Mouse (Mus musculus) hindbrain, embryonic 10.5 days (tissue): Measurements from ENCODE around the gene Sdc1. TPM values are rescaled to one million over a fixed set of nuclear protein-coding genes. Genes with fewer than 3 reads are reported as not detected.

Experiments used
- DNase-seq: peaks from one replicate; pipeline ENCODE4 v3.0.0-alpha.2; 2017; ENCODE audit warnings: low spot score
- H3K27ac ChIP-seq: fragments of 300-500 bp; sonication (generic); 2 replicates; pipeline ENCODE4 v1.5.1; 2016; ENCODE audit warnings: mild to moderate bottlenecking, moderate library complexity
- H3K27me3 ChIP-seq: fragments of 300-500 bp; sonication (generic); 2 replicates; pipeline ENCODE4 v1.6.1; 2016; ENCODE audit warnings: mild to moderate bottlenecking; ENCODE audit not compliant: poor library complexity, insufficient read depth, severe bottlenecking
- H3K36me3 ChIP-seq: fragments of 300-500 bp; sonication (generic); 2 replicates; pipeline ENCODE4 v1.6.1; 2016; ENCODE audit warnings: mild to moderate bottlenecking, moderate library complexity
- H3K4me1 ChIP-seq: fragments of 300-500 bp; sonication (generic); replicated peaks from 2 replicates; pipeline ENCODE4 v1.6.1; 2016; ENCODE audit warnings: mild to moderate bottlenecking
- H3K4me3 ChIP-seq: fragments of 300-500 bp; sonication (generic); 2 replicates; pipeline ENCODE4 v1.5.1; 2016; ENCODE audit warnings: mild to moderate bottlenecking, moderate library complexity
- H3K9me3 ChIP-seq: fragments of 300-500 bp; sonication (generic); 2 replicates; pipeline ENCODE4 v1.6.1; 2016; ENCODE audit warnings: mild to moderate bottlenecking, moderate library complexity
- WGBS: fragments of 180-500 bp; shearing (Covaris S2); methylation state at CpG from one replicate; pipeline ENCODE4 v1.1.7; 2016; 5-methylcytosine and 5-hydroxymethylcytosine counted together
- polyA plus RNA-seq: library from polyadenylated mRNA; unstranded; fragments of >200 nt; fragmentation: Nextera tagmentation; extraction: Ambion mirVana; gene quantifications from 2 replicates; pipeline ENCODE4 v1.2.1, GENCODE M21; 2016

The Sdc1 gene
- polyA plus RNA-seq, 1 experiment from 2014 or later: 92.2 TPM

DNA sequence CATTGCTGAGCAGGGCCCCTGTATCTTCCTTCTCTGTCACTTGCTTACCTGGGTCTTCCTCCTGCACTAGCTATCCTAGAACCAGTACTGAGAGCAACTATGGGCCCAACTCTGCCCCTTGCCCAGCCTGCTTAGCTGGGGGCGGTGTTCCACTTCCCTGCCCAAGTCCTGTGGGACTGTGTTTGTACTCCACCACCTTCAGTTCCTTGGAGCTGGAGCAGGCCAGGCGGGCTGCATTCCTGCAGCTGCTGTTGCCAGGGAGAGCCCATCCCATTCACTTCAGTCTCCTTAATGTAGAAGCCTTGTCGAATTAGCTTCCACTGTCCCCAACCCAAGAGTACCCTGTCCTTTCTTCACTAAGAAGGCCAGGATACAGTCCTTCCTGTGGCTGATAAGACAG, 17.3 kb downstream of the Sdc1 start:
- H3K4me3 ChIP-seq: no peak overlapping the region
- H3K4me1 ChIP-seq: peaks cover 43% of the 10 kb centered on the region
- peaks cover 63% of the 10 kb centered on the region for H3K36me3 ChIP-seq
- DNase-seq: peak; percentile 18
- H3K27ac ChIP-seq: peak overlapping the region; percentile 31; the same call in 1 of the 2 replicates
- H3K9me3 ChIP-seq: no peaks in the 10 kb centered on the region
- H3K27me3 ChIP-seq: no peaks in the 10 kb centered on the region
- WGBS: 43% methylated on average over 3 of the region's 3 CpGs

DNA sequence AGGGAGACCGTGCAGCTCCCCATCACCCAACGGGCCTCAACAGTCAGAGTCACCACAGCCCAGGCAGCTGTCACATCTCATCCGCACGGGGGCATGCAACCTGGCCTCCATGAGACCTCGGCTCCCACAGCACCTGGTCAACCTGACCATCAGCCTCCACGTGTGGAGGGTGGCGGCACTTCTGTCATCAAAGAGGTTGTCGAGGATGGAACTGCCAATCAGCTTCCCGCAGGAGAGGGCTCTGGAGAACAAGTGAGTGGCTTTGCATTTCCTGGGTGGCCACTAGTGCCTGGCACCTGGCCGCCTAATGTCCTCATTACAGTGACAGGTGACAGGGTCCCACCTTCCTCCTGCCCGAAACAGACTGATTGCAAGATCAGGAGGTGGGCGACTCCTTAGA, 19.5 kb downstream of the Sdc1 start:
- Histone ChIP-seq H3K27ac (no peak overlapping the region), H3K4me1 (peaks cover 32% of the 10 kb centered on the region), H3K27me3 (no peaks in the 10 kb centered on the region), H3K36me3 (peaks cover 79% of the 10 kb centered on the region), H3K9me3 (0 out of 2 replicates have a peak, but pooled peaks cover 6% of the 10 kb centered on the region), H3K4me3 (no peak overlapping the region)
- no peak for DNase-seq
- 93% methylated on average over 12 of the region's 12 CpGs for WGBS

DNA sequence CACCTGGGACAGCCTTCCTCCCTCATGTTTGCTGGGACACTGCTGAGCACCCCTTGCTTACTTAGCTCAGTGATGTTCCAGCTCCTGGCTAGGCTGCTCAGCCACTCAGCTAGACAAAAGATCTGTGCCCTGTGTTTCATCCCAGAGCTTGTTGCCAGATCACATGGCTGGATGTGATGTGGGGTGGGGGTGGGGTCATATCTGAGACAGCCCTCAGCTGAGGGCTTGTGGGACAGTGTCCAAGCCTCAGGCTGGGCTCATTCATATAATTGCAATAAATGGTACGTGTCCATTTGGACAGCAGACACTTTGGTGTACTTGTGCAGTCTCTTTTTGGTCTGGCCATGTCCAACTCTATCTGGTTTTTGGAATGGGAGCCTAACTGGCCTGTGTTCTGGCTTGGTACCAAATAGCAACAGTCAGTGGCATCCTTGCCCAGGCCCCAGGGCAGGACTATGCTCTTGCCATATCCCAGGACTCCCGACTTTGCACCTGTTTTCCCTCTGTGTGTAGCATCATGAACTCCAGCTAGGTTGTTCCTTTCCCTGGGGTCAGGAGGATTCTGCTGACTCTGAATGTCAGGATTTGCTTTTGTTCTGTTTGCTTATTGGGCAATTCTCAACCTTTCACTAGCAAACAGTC, 22.4 kb downstream of the Sdc1 start:
- WGBS: 87% methylated on average over 2 of the region's 2 CpGs
- no peak for DNase-seq
- H3K27ac ChIP-seq: no peak overlapping the region
- H3K36me3 ChIP-seq: peaks cover 75% of the 10 kb centered on the region
- no peak overlapping the region for H3K4me3 ChIP-seq
- peaks cover 7% of the 10 kb centered on the region for H3K4me1 ChIP-seq
- 0 out of 2 replicates have a peak, but pooled peaks cover 6% of the 10 kb centered on the region for H3K9me3 ChIP-seq
- no peaks in the 10 kb centered on the region for H3K27me3 ChIP-seq

DNA sequence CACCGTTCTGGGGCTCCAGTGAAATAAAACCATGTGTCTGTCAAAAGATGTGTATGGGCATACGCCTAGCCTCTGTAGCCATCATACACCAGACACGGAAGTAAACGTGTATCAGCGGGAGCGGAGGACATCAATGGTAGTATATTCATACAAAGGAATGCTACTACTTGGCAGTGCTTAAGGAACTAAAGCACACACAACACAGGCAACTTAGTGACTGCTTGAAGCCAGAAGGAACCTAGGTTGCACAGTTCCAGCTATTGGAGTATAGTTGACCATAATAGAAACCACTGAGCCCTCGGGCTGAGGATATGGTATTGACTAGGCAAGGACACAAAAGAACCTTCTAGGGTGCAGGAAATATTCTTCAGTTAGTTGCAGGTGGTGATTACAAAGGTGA, 26.8 kb downstream of the Sdc1 start:
- H3K9me3 ChIP-seq: 0 out of 2 replicates have a peak, but pooled peaks cover 6% of the 10 kb centered on the region
- H3K4me3 ChIP-seq: no peak overlapping the region
- no peak for DNase-seq
- H3K27ac ChIP-seq: no peak overlapping the region
- WGBS: 93% methylated on average over 7 of the region's 7 CpGs
- peaks cover 32% of the 10 kb centered on the region for H3K36me3 ChIP-seq
- H3K27me3 ChIP-seq: no peaks in the 10 kb centered on the region
- H3K4me1 ChIP-seq: peaks cover 6% of the 10 kb centered on the region

DNA sequence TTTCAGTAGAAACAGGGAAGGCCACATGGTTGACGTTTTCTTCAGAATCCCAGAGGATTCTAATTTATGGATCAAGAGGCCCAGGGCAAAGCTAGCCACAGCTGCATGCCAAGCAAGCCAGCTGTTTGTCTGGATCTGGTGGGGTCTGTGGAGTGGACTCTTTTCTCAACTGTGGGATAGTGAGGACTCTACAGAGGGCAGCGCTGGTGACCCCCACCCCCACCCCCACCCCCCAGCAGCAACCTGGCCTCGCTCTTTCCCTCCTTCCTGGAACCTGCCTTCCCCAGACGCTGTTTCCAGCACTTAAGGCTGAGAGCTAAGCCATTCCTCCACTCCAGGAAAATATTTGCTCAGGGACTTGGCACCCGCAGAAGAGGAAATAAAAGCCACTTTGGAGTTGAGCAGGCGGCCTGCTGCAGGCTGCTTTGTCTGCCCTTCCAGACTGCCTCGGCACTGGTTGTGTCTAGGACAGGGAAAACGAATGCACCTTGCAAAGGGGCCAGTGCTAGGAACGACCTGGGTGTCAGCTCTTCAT, 27.4 kb downstream of the Sdc1 start:
- Histone ChIP-seq H3K4me3 (no peak overlapping the region), H3K27ac (no peak overlapping the region), H3K27me3 (no peaks in the 10 kb centered on the region), H3K4me1 (peaks cover 9% of the 10 kb centered on the region), H3K9me3 (0 out of 2 replicates have a peak, but pooled peaks cover 6% of the 10 kb centered on the region), H3K36me3 (peaks cover 26% of the 10 kb centered on the region)
- 61% methylated on average over 9 of the region's 9 CpGs for WGBS
- DNase-seq: no peak

DNA sequence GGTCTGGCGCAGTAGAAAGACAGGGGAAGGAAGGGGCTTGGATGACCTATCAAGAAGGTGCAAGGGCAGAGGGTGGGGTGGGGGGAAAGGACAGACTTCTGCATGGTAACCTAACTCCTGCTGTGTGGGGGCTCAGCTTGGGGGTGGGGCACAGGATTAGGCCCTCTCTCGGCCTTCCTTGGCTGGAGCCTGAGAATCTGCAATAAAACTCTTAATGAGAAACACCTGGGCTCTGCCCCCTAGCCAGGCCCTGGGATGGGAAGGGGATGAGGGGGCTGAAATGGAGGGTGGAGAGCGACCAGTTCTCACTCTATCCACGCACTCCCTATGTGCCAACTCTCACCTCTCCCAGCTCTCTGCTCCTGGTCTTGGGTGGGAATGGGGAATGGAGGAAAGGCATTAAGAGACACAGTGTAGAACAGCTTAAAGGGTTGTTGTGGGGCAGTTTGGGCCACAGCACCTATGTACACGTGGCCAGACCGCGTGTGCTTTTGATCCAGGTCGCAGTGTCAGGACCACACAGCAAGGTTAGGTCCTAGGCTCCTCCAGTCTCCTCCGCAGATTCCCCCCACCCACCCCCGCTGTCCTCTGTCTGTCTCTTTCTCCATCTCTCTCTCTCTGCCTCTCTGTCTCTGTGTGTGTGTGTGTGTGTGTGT, 32.4 kb downstream of the Sdc1 start:
- H3K9me3 ChIP-seq: no peaks in the 10 kb centered on the region
- H3K4me3 ChIP-seq: no peak overlapping the region
- H3K36me3 ChIP-seq: no peaks in the 10 kb centered on the region
- no peaks in the 10 kb centered on the region for H3K27me3 ChIP-seq
- peak; percentile 24 for DNase-seq
- 57% methylated on average over 10 of the region's 10 CpGs for WGBS
- peak overlapping the region; percentile 29; the same call in 1 of the 2 replicates for H3K27ac ChIP-seq
- H3K4me1 ChIP-seq: peaks cover 15% of the 10 kb centered on the region

DNA sequence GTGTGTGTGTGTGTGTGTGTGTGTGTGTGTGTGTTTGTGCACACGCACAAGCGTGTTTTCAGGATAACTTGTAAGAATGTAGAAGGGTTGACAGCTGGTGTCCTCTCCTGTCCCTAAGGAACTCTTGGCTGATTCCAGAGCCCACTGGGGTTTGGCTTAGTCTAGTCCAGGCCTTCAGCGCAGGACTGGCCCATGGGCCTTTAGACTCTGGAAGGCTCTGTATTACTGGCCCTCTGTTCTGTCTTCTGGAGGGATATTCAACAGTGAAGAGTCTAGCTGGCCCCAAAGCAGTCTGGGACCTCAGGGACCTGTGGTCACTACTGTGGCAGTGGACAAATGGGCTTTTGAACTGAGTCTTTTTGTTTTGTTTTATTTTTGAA, 32.9 kb downstream of the Sdc1 start:
- 81% methylated on average over 3 of the region's 3 CpGs for WGBS
- H3K36me3 ChIP-seq: no peaks in the 10 kb centered on the region
- H3K9me3 ChIP-seq: no peaks in the 10 kb centered on the region
- H3K4me3 ChIP-seq: no peak overlapping the region
- H3K27me3 ChIP-seq: no peaks in the 10 kb centered on the region
- H3K4me1 ChIP-seq: peaks cover 12% of the 10 kb centered on the region
- H3K27ac ChIP-seq: peak overlapping the region; percentile 29; the same call in 1 of the 2 replicates
- DNase-seq: no peak

DNA sequence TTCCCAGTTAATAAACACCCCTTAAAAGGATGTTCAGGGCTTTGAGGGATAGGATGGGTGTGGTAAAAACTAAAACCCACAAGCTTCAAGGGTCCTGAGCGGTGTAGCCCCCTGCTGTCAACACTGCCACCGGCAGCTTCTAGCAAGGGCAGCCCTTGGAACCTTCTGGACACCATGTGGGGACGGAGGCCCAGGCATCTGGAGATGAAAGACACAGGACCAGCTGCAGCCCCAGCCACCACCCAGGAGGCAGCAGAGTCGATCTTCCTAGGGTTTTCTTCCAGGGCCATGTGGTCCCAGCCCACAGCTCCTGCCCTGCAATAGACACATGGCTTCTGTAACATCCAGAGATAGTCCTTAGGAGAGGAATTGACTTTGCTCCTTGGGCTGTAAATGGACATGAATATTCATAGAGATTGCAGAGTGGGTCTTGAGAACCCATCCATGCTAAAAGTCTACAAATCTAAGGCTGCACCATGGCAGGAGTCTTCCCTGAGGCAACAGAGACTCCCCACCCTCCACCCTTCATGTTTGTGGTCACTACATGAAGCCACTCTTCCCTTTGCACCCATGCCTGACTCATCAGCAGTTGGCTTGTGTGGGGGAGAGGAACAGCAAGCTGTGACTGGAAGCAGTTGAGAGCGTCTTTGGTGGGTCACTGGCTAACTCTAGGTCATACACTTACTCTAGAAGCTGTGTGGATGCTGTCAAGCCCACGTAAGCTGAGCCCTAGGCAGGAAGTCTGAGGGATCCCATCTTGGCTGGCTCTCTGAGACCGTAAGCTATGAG, 34.0 kb downstream of the Sdc1 start:
- WGBS: 75% methylated on average over 7 of the region's 7 CpGs
- peak overlapping the region; percentile 5; the same call in 1 of the 2 replicates for H3K27ac ChIP-seq
- H3K9me3 ChIP-seq: no peaks in the 10 kb centered on the region
- H3K4me1 ChIP-seq: peaks cover 12% of the 10 kb centered on the region
- no peaks in the 10 kb centered on the region for H3K27me3 ChIP-seq
- no peaks in the 10 kb centered on the region for H3K36me3 ChIP-seq
- H3K4me3 ChIP-seq: no peak overlapping the region
- no peak for DNase-seq

DNA sequence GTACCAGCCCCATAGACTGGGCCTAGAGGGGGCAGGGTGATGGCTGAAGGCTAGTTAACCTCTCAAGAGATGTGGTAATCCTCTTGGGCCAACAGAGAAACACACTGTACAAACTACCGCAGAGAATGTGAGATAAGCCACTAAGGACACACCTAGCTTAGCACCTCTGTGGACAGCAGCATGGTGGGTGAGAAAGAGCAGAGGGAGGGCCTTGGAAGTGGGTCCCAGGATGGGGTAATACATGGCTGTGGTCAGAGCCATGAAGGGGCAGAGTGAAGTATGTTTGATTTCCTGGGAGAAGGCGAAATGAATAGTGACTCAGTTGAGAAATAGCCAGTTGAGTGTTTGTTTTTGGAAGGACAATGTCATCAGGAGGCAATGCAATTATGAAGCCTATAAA, 38.0 kb downstream of the Sdc1 start:
- WGBS: 87% methylated on average over 2 of the region's 2 CpGs
- no peak for DNase-seq
- no peaks in the 10 kb centered on the region for H3K27me3 ChIP-seq

DNA sequence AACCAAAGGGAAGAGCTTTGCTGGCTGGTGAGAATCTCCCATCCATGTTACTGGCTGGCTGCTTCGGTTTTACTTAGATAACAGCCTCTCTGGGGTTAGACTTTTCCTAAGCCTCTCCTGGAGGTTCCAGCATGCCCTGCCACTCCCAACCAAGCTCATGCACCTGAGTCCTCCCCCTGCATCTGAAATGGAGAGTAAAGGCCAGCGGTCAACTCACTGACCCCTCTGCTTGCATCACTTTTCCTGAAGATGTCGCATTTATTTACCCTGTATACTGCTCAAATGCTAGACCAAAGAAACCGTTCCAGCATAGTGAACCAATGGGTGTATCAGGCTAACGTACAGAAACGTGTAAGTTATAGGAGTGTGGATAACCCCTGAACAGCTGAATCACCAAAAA, 38.5 kb downstream of the Sdc1 start:
- 87% methylated on average over 6 of the region's 6 CpGs for WGBS
- no peak overlapping the region for H3K4me3 ChIP-seq
- no peak overlapping the region for H3K27ac ChIP-seq
- H3K27me3 ChIP-seq: no peaks in the 10 kb centered on the region
- no peaks in the 10 kb centered on the region for H3K36me3 ChIP-seq
- H3K9me3 ChIP-seq: no peaks in the 10 kb centered on the region
- DNase-seq: no peak
- 0 out of 2 replicates have a peak, but pooled peaks cover 3% of the 10 kb centered on the region for H3K4me1 ChIP-seq

More for the DNA sequence above, 38.0 kb downstream of the Sdc1 start:
- H3K9me3 ChIP-seq: no peaks in the 10 kb centered on the region
- H3K27ac ChIP-seq: no peak overlapping the region
- peaks cover 3% of the 10 kb centered on the region; the same call in 1 of the 2 replicates for H3K4me1 ChIP-seq
- no peak overlapping the region for H3K4me3 ChIP-seq
- H3K36me3 ChIP-seq: no peaks in the 10 kb centered on the region

DNA sequence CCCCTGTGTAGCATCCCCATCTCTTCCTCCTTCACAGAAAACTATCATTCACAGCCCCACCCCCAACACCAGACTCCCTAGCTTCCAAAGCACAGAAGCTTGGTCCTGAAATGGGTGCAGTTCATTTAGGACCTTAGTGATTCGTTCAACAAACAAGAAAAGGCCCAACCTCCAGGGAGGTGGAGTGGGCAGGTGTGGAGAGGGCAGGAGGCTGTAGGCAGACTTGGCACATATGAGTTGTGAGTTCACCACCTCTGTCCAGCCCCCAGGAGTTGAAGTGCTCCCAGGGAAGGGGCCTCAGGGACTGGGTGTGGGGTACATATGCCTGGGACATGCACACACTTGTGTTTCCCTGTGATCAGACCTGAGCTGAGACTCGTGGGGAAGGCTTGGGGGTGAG, 39.8 kb downstream of the Sdc1 start:
- Histone ChIP-seq H3K36me3 (no peaks in the 10 kb centered on the region), H3K27ac (no peak overlapping the region), H3K9me3 (no peaks in the 10 kb centered on the region), H3K4me3 (no peak overlapping the region), H3K27me3 (no peaks in the 10 kb centered on the region), H3K4me1 (no peaks in the 10 kb centered on the region)
- no peak for DNase-seq
- 74% methylated on average over 2 of the region's 2 CpGs for WGBS

DNA sequence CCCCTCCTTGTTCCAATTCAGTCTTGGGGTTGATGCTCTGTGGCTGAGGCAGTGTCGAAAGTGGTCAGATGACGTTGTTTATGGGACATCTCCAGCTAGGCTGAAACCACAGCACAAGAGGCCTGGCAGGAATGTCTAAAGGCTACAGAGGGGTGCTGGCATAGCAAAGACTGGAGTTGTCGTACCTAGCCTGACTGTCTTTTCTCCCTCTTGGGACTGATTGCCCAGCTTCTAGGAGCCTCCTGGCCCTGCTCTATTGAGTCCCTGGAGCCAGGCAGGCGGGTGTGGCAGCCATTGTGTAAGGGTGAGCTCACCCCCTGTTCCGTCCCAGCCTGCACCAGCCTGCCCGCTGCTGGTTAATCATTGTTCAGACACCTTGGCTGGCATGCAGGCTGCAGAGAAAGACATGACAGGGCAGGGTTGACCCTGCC, 40.3 kb downstream of the Sdc1 start:
- H3K4me3 ChIP-seq: no peak overlapping the region
- no peaks in the 10 kb centered on the region for H3K9me3 ChIP-seq
- H3K27ac ChIP-seq: no peak overlapping the region
- no peak for DNase-seq
- no peaks in the 10 kb centered on the region for H3K4me1 ChIP-seq
- 68% methylated on average over 6 of the region's 6 CpGs for WGBS
- H3K27me3 ChIP-seq: no peaks in the 10 kb centered on the region
- no peaks in the 10 kb centered on the region for H3K36me3 ChIP-seq
